Mouse (Mus musculus): ENCODE results near the gene Arid3b.

- TF ChIP-seq POLR2A (IDR thresholded peaks at IDR 0.05; ENCODE audit: low read depth, low read length) (no peak), CTCF (conservative IDR thresholded peaks at IDR 0.05 in 1 of 2, IDR thresholded peaks at IDR 0.05 in 1 of 2; ENCODE audit: low read depth in 2 of 2, low read length in 2 of 2) (no peak), HCFC1 (IDR thresholded peaks at IDR 0.05; ENCODE audit: low read depth, low read length) (no peak), JUND (conservative IDR thresholded peaks at IDR 0.05; ENCODE audit: low read depth, low read length) (no peak), ZNF384 (IDR thresholded peaks at IDR 0.05; ENCODE audit: low read depth, low read length) (no peak), ZMIZ1 (IDR thresholded peaks at IDR 0.05; ENCODE audit: low read depth, low read length) (no peak), PAX5 (IDR thresholded peaks at IDR 0.05; ENCODE audit: low read length) (no peak), CHD2 (IDR thresholded peaks at IDR 0.05; ENCODE audit: low read length) (no peak), ETS1 (conservative IDR thresholded peaks at IDR 0.05; ENCODE audit: low read depth, low read length) (no peak), ELF1 (IDR thresholded peaks at IDR 0.05; ENCODE audit: low read depth, low read length) (no peak), USF2 (conservative IDR thresholded peaks at IDR 0.05; ENCODE audit: low read depth, low read length) (no peak), MEF2A (IDR thresholded peaks at IDR 0.05; ENCODE audit: borderline replicate concordance, low read depth, low read length) (no peak), USF1 (IDR thresholded peaks at IDR 0.05; ENCODE audit: low read depth, low read length) (no peak)
Observed at GRCm38 (mm10) chr9:57867236-57867635, 30.6 kb upstream of the Arid3b start.
